Mouse (Mus musculus) spleen, embryonic (tissue): Measurements from ENCODE around the gene Gm8720.
"Not testable (repeated sequence)": the region's sequence is repeated elsewhere in the genome, so short reads cannot be mapped to it uniquely, and the experiment has no call there.

Source experiments
- CTCF ChIA-PET: fragments of 350-600 bp; sonication (Branson Sonifier 250); formaldehyde crosslinking; loops from one replicate; lab custom pipeline; 2022; lab: Charles Lee

The Gm8720 gene

GRCm38 (mm10) chr7:23067356-23067755 lies at the start of gene Gm8720:
Gene Gm8720 (minus strand): TSS chr7:23067456.
- CTCF ChIA-PET = not testable (repeated sequence)

- CTCF ChIA-PET = not testable (repeated sequence)
Measured at GRCm38 (mm10) chr7:23055240-23055639, 12.0 kb downstream of the Gm8720 start, which contains the start of gene Vmn1r163. Gene Vmn1r163 (plus strand): TSS chr7:23055540.

- CTCF ChIA-PET = not testable (repeated sequence)
Measured at GRCm38 (mm10) chr7:23019823-23020222, 47.4 kb downstream of the Gm8720 start, which contains the start of gene Gm4216. Gene Gm4216 (minus strand): TSS chr7:23019923.
